Mouse (Mus musculus) liver, embryonic 14.5 days (tissue): ENCODE data around the gene Nap1l5. TPM values are rescaled to one million over a fixed set of nuclear protein-coding genes. Genes with fewer than 3 reads are reported as not detected.
"Not testable (repeated sequence)": the region's sequence is repeated elsewhere in the genome, so short reads cannot be mapped to it uniquely, and the experiment has no call there.

Source experiments
- ATAC-seq: fragments of 200-750 bp; cut with Nextera tagmentation; 2 replicates; pipeline ENCODE4 v1.8.0; 2017; ENCODE audit warnings: moderate number of reproducible peaks, mild to moderate bottlenecking, moderate library complexity; ENCODE audit not compliant: insufficient read depth
- DNase-seq, 3 experiments: peaks; one replicate each; pipeline ENCODE4 v3.0.0-alpha.2; 2012 to 2013; ENCODE audit warnings: low read depth in 3 of 3, low spot score in 3 of 3
- H3K27ac ChIP-seq: fragments of 300-500 bp; sonication (generic); 2 replicates; pipeline ENCODE4 v1.5.1; 2014; ENCODE audit warnings: moderate library complexity, mild to moderate bottlenecking, control low read depth, inconsistent platforms
- H3K27me3 ChIP-seq: fragments of 300-500 bp; sonication (generic); 2 replicates; pipeline ENCODE4 v1.6.1; 2014; ENCODE audit warnings: mild to moderate bottlenecking, low read length, moderate library complexity; ENCODE audit not compliant: control insufficient read depth, insufficient read depth
- H3K36me3 ChIP-seq: fragments of 300-500 bp; sonication (generic); replicated peaks from 2 replicates; pipeline ENCODE4 v1.6.1; 2014; ENCODE audit warnings: low read depth; ENCODE audit not compliant: control insufficient read depth, insufficient read depth
- H3K4me1 ChIP-seq, 2 experiments: fragments of 200-500 bp in 1 of 2; fragments of 300-500 bp in 1 of 2; sonication (generic) in 1 of 2; replicated peaks; 2 replicates each; pipeline ENCODE4 v1.6.1; 2012 to 2014; ENCODE audit warnings: antibody characterized with exemption in 1 of 2, inconsistent platforms in 1 of 2, low read length in 1 of 2; ENCODE audit not compliant: control insufficient read depth in 2 of 2, insufficient read depth in 2 of 2
- H3K4me2 ChIP-seq: fragments of 300-500 bp; sonication (generic); 2 replicates; pipeline ENCODE4 v1.6.1; 2014; ENCODE audit warnings: low read depth, mild to moderate bottlenecking, control low read depth, moderate library complexity
- H3K4me3 ChIP-seq, 2 experiments: fragments of 200-500 bp in 1 of 2; fragments of 300-500 bp in 1 of 2; sonication (generic) in 1 of 2; 2 replicates each; pipeline ENCODE4 v1.5.1; 2012 to 2014; ENCODE audit warnings: low read depth in 2 of 2, low read length in 2 of 2, mild to moderate bottlenecking in 2 of 2, control low read depth in 1 of 2, inconsistent platforms in 1 of 2, moderate library complexity in 1 of 2; ENCODE audit not compliant: insufficient read depth in 1 of 2
- H3K9ac ChIP-seq: fragments of 300-500 bp; sonication (generic); replicated peaks from 2 replicates; pipeline ENCODE4 v1.6.1; 2014; ENCODE audit warnings: mild to moderate bottlenecking, control low read depth, moderate library complexity
- H3K9me3 ChIP-seq: fragments of 300-500 bp; sonication (generic); 2 replicates; pipeline ENCODE4 v1.6.1; 2016; ENCODE audit warnings: low read length, mixed read lengths; ENCODE audit not compliant: control insufficient read depth
- CTCF ChIP-seq: IDR thresholded peaks from 2 replicates; pipeline ENCODE4 v1.5.1; 2016; ENCODE audit warnings: antibody characterized with exemption, low read depth, control low read depth
- EP300 ChIP-seq: IDR thresholded peaks from 2 replicates; pipeline ENCODE4 v1.6.1; 2016; ENCODE audit warnings: antibody characterized with exemption, low read depth
- WGBS: fragments of 180-500 bp; shearing (Covaris S2); extraction: QIAGEN DNeasy Blood & Tissue Kit; methylation state at CpG from one replicate; pipeline ENCODE4 v1.1.7; 2014; ENCODE audit not compliant: insufficient replicate concordance; 5-methylcytosine and 5-hydroxymethylcytosine counted together
- polyA plus RNA-seq, 2 experiments: library from polyadenylated mRNA; depleted of rRNA in 1 of 2; stranded (reverse) in 1 of 2; unstranded in 1 of 2; fragments of >200 nt; fragmentation: Nextera tagmentation in 1 of 2; extraction: Ambion mirVana in 1 of 2; gene quantifications; 2 replicates each; pipeline versions ENCODE4 v1.2.1 to v1.2.3; 2012 to 2014

The Nap1l5 gene
- polyA plus RNA-seq, 2 experiments = 0.13 to 0.22 TPM

GRCm38 (mm10) chr6:58882271-58882670 lies 24.6 kb downstream of the Nap1l5 start:
- Histone ChIP-seq H3K4me3 (no peak overlapping the region), H3K27me3 (no peaks in the 10 kb centered on the region), H3K4me2 (no peak overlapping the region), H3K9me3 (no peaks in the 10 kb centered on the region), H3K36me3 (no peaks in the 10 kb centered on the region), H3K27ac (no peak overlapping the region), H3K4me1 (no peaks in the 10 kb centered on the region), H3K9ac (no peak overlapping the region)
- TF ChIP-seq EP300 = no peak
- TF ChIP-seq CTCF = 0 out of 2 replicates have a peak, but pooled peaks have one; percentile 6
- WGBS = 45% methylated on average over 6 of the region's 6 CpGs
- ATAC-seq = no peak
- peak in 1 of 3 experiments; percentile 3 for DNase-seq

- ATAC-seq = no peak
- H3K9me3 ChIP-seq = no peaks in the 10 kb centered on the region
- H3K36me3 ChIP-seq = no peaks in the 10 kb centered on the region
- no peak overlapping the region for H3K4me3 ChIP-seq
- 57% methylated on average over 3 of the region's 3 CpGs for WGBS
- DNase-seq = no peak
- no peak for TF ChIP-seq EP300
- no peaks in the 10 kb centered on the region for H3K4me1 ChIP-seq
- no peak overlapping the region for H3K4me2 ChIP-seq
- H3K27me3 ChIP-seq = no peaks in the 10 kb centered on the region
- no peak overlapping the region for H3K9ac ChIP-seq
- H3K27ac ChIP-seq = no peak overlapping the region
These were observed 25.5 kb downstream of the Nap1l5 start for GRCm38 (mm10) chr6:58881363-58881762.

GRCm38 (mm10) chr6:58880861-58881260 lies 26.0 kb downstream of the Nap1l5 start:
- Histone ChIP-seq H3K4me2 (no peak overlapping the region), H3K9ac (no peak overlapping the region), H3K27me3 (no peaks in the 10 kb centered on the region), H3K4me1 (no peaks in the 10 kb centered on the region), H3K36me3 (no peaks in the 10 kb centered on the region), H3K9me3 (no peaks in the 10 kb centered on the region), H3K27ac (no peak overlapping the region), H3K4me3 (no peak overlapping the region)
- TF ChIP-seq EP300 = no peak
- TF ChIP-seq CTCF = no peak
- ATAC-seq (no peak), DNase-seq (no peak)
- 29% methylated on average over 5 of the region's 5 CpGs for WGBS

- no peaks in the 10 kb centered on the region for H3K4me1 ChIP-seq
- no peak for TF ChIP-seq EP300
- no peak for TF ChIP-seq CTCF
- no peaks in the 10 kb centered on the region for H3K36me3 ChIP-seq
- no peak for DNase-seq
- no peak overlapping the region for H3K4me3 ChIP-seq
- ATAC-seq = no peak
- 74% methylated on average over 9 of the region's 9 CpGs for WGBS
- no peak overlapping the region for H3K9ac ChIP-seq
- no peak overlapping the region for H3K27ac ChIP-seq
- H3K4me2 ChIP-seq = no peak overlapping the region
- H3K9me3 ChIP-seq = no peaks in the 10 kb centered on the region
- H3K27me3 ChIP-seq = no peaks in the 10 kb centered on the region
These were observed 26.9 kb downstream of the Nap1l5 start for GRCm38 (mm10) chr6:58879987-58880386.

GRCm38 (mm10) chr6:58879572-58879971 lies 27.3 kb downstream of the Nap1l5 start:
- no peak for ATAC-seq
- no peak overlapping the region for H3K4me3 ChIP-seq
- no peak overlapping the region for H3K9ac ChIP-seq
- TF ChIP-seq CTCF = no peak
- TF ChIP-seq EP300 = no peak
- H3K9me3 ChIP-seq = no peaks in the 10 kb centered on the region
- no peaks in the 10 kb centered on the region for H3K4me1 ChIP-seq
- H3K27ac ChIP-seq = no peak overlapping the region
- H3K36me3 ChIP-seq = no peaks in the 10 kb centered on the region
- 55% methylated on average over 4 of the region's 4 CpGs for WGBS
- H3K4me2 ChIP-seq = no peak overlapping the region
- no peak for DNase-seq
- no peaks in the 10 kb centered on the region for H3K27me3 ChIP-seq

- not testable (repeated sequence) for H3K4me1 ChIP-seq, H3K27me3 ChIP-seq, H3K4me3 ChIP-seq, H3K9ac ChIP-seq, H3K4me2 ChIP-seq, H3K9me3 ChIP-seq, ATAC-seq, H3K27ac ChIP-seq, H3K36me3 ChIP-seq, DNase-seq
- 76% methylated on average over 6 of the region's 6 CpGs for WGBS
These were observed 39.0 kb downstream of the Nap1l5 start for GRCm38 (mm10) chr6:58867858-58868257.
